Mouse (Mus musculus): ENCODE results near the gene Fkbp2. TPM values are rescaled to one million over a fixed set of nuclear protein-coding genes. Genes with fewer than 3 reads are reported as not detected.

Gene Fkbp2
- polyA plus RNA-seq, 1 experiment from 2014 or later, result 158 TPM

GRCm38 (mm10) chr19:6974211-6975205 lies 5.8 kb downstream of the Fkbp2 start, which contains the start of gene Ppp1r14b:
Ppp1r14b (plus strand) TSS chr19:6974968.
- Histone ChIP-seq H3K27ac (ENCODE audit: low read length) (peak within 1 kb of the TSS; percentile 97), H3K9me3 (replicated peaks; ENCODE audit: control insufficient read depth, low read length) (no peaks in the 10 kb centered on the region), H3K36me3 (ENCODE audit: control insufficient read depth, insufficient read depth, low read length) (no peaks in the 10 kb centered on the region), H3K4me3 (replicated peaks; ENCODE audit: low read length) (peak within 1 kb of the TSS; percentile 75), H3K9ac (ENCODE audit: low read length) (peak within 1 kb of the TSS; percentile 89), H3K4me1 (ENCODE audit: control insufficient read depth, insufficient read depth, low read length) (peaks cover 66% of the 10 kb centered on the region), H3K27me3 (ENCODE audit: control insufficient read depth, insufficient read depth, low read length) (no peaks in the 10 kb centered on the region), H3K4me2 (ENCODE audit: low read depth, low read length) (peak within 1 kb of the TSS; percentile 92)
- WGBS, result under 1% methylated on average over 60 of the region's 84 CpGs
- peak; percentile 67 for ATAC-seq (ENCODE audit: insufficient read depth, low FRiP score)

- H3K27me3 ChIP-seq (ENCODE audit: control insufficient read depth, insufficient read depth, low read length), result no peaks in the 10 kb centered on the region
- H3K4me1 ChIP-seq (ENCODE audit: control insufficient read depth, insufficient read depth, low read length), result peaks cover 60% of the 10 kb centered on the region
- peak overlapping the region; percentile 89 for H3K9ac ChIP-seq (ENCODE audit: low read length)
- no peaks in the 10 kb centered on the region for H3K36me3 ChIP-seq (ENCODE audit: control insufficient read depth, insufficient read depth, low read length)
- no peaks in the 10 kb centered on the region for H3K9me3 ChIP-seq (replicated peaks; ENCODE audit: control insufficient read depth, low read length)
- peak overlapping the region; percentile 97 for H3K27ac ChIP-seq (ENCODE audit: low read length)
- peak overlapping the region; percentile 92 for H3K4me2 ChIP-seq (ENCODE audit: low read depth, low read length)
- H3K4me3 ChIP-seq (replicated peaks; ENCODE audit: low read length), result peak overlapping the region; percentile 75
- 32% methylated on average over 12 of the region's 12 CpGs for WGBS
- ATAC-seq (ENCODE audit: insufficient read depth, low FRiP score), result no peak
These were observed 6.6 kb downstream of the Fkbp2 start for GRCm38 (mm10) chr19:6973581-6974190.

- 73% methylated on average over 13 of the region's 13 CpGs for WGBS
- no peaks in the 10 kb centered on the region for H3K9me3 ChIP-seq (replicated peaks; ENCODE audit: control insufficient read depth, low read length)
- H3K27me3 ChIP-seq (ENCODE audit: control insufficient read depth, insufficient read depth, low read length), result no peaks in the 10 kb centered on the region
- H3K4me2 ChIP-seq (ENCODE audit: low read depth, low read length), result no peak overlapping the region
- H3K4me3 ChIP-seq (replicated peaks; ENCODE audit: low read length), result no peak overlapping the region
- H3K36me3 ChIP-seq (ENCODE audit: control insufficient read depth, insufficient read depth, low read length), result no peaks in the 10 kb centered on the region
- ATAC-seq (ENCODE audit: insufficient read depth, low FRiP score), result no peak
- peaks cover 59% of the 10 kb centered on the region for H3K4me1 ChIP-seq (ENCODE audit: control insufficient read depth, insufficient read depth, low read length)
- H3K9ac ChIP-seq (ENCODE audit: low read length), result peak overlapping the region; percentile 23; the same call in 1 of the 2 replicates
- peak overlapping the region; percentile 38; the same call in 1 of the 2 replicates for H3K27ac ChIP-seq (ENCODE audit: low read length)
These were observed 7.9 kb downstream of the Fkbp2 start for GRCm38 (mm10) chr19:6972247-6972917.

- no peaks in the 10 kb centered on the region for H3K9me3 ChIP-seq (replicated peaks; ENCODE audit: control insufficient read depth, low read length)
- no peak overlapping the region for H3K4me3 ChIP-seq (replicated peaks; ENCODE audit: low read length)
- 0 out of 2 replicates have a peak, but pooled peaks cover under 1% of the 10 kb centered on the region for H3K36me3 ChIP-seq (ENCODE audit: control insufficient read depth, insufficient read depth, low read length)
- no peak overlapping the region for H3K4me2 ChIP-seq (ENCODE audit: low read depth, low read length)
- WGBS, result 32% methylated on average over 6 of the region's 6 CpGs
- 0 out of 2 replicates have a peak overlapping the region, but pooled peaks have one; percentile 31 for H3K9ac ChIP-seq (ENCODE audit: low read length)
- H3K27ac ChIP-seq (ENCODE audit: low read length), result no peak overlapping the region; the same call in none of the 2 replicates
- H3K27me3 ChIP-seq (ENCODE audit: control insufficient read depth, insufficient read depth, low read length), result no peaks in the 10 kb centered on the region
- ATAC-seq (ENCODE audit: insufficient read depth, low FRiP score), result no peak
- peaks cover 54% of the 10 kb centered on the region for H3K4me1 ChIP-seq (ENCODE audit: control insufficient read depth, insufficient read depth, low read length)
These were observed 8.7 kb downstream of the Fkbp2 start for GRCm38 (mm10) chr19:6971644-6972043.

- Histone ChIP-seq H3K27me3 (ENCODE audit: control insufficient read depth, insufficient read depth, low read length) (no peaks in the 10 kb centered on the region), H3K4me2 (ENCODE audit: low read depth, low read length) (peak overlapping the region; percentile 74), H3K9me3 (replicated peaks; ENCODE audit: control insufficient read depth, low read length) (no peaks in the 10 kb centered on the region), H3K27ac (ENCODE audit: low read length) (peak overlapping the region; percentile 5; the same call in 1 of the 2 replicates), H3K36me3 (ENCODE audit: control insufficient read depth, insufficient read depth, low read length) (peaks cover 11% of the 10 kb centered on the region), H3K4me1 (ENCODE audit: control insufficient read depth, insufficient read depth, low read length) (peaks cover 45% of the 10 kb centered on the region), H3K4me3 (replicated peaks; ENCODE audit: low read length) (peak overlapping the region; percentile 75; the same call in 1 of the 2 replicates), H3K9ac (ENCODE audit: low read length) (peak overlapping the region; percentile 85)
- ATAC-seq (ENCODE audit: insufficient read depth, low FRiP score), result no peak
- WGBS, result 27% methylated on average over 11 of the region's 11 CpGs
These were observed 9.7 kb downstream of the Fkbp2 start for GRCm38 (mm10) chr19:6970460-6971085.

- Histone ChIP-seq H3K9me3 (replicated peaks; ENCODE audit: control insufficient read depth, low read length) (no peaks in the 10 kb centered on the region), H3K4me1 (ENCODE audit: control insufficient read depth, insufficient read depth, low read length) (peaks cover 45% of the 10 kb centered on the region), H3K27me3 (ENCODE audit: control insufficient read depth, insufficient read depth, low read length) (no peaks in the 10 kb centered on the region), H3K4me3 (replicated peaks; ENCODE audit: low read length) (peak overlapping the region; percentile 75), H3K4me2 (ENCODE audit: low read depth, low read length) (peak overlapping the region; percentile 74), H3K27ac (ENCODE audit: low read length) (peak overlapping the region; percentile 78), H3K9ac (ENCODE audit: low read length) (peak overlapping the region; percentile 85), H3K36me3 (ENCODE audit: control insufficient read depth, insufficient read depth, low read length) (peaks cover 17% of the 10 kb centered on the region)
- WGBS, result under 1% methylated on average over 55 of the region's 55 CpGs
- peak; percentile 78 for ATAC-seq (ENCODE audit: insufficient read depth, low FRiP score)
These were observed 10.5 kb downstream of the Fkbp2 start for GRCm38 (mm10) chr19:6969665-6970381.

- peaks cover 45% of the 10 kb centered on the region for H3K4me1 ChIP-seq (ENCODE audit: control insufficient read depth, insufficient read depth, low read length)
- no peaks in the 10 kb centered on the region for H3K9me3 ChIP-seq (replicated peaks; ENCODE audit: control insufficient read depth, low read length)
- H3K27me3 ChIP-seq (ENCODE audit: control insufficient read depth, insufficient read depth, low read length), result no peaks in the 10 kb centered on the region
- peak overlapping the region; percentile 74 for H3K4me2 ChIP-seq (ENCODE audit: low read depth, low read length)
- ATAC-seq (ENCODE audit: insufficient read depth, low FRiP score), result 0 out of 2 replicates have a peak, but pooled peaks have one; percentile 0
- peaks cover 22% of the 10 kb centered on the region for H3K36me3 ChIP-seq (ENCODE audit: control insufficient read depth, insufficient read depth, low read length)
- peak overlapping the region; percentile 78 for H3K27ac ChIP-seq (ENCODE audit: low read length)
- peak overlapping the region; percentile 75 for H3K4me3 ChIP-seq (replicated peaks; ENCODE audit: low read length)
- H3K9ac ChIP-seq (ENCODE audit: low read length), result peak overlapping the region; percentile 85
- WGBS, result 0% methylated on average over 20 of the region's 20 CpGs
These were observed 11.0 kb downstream of the Fkbp2 start for GRCm38 (mm10) chr19:6969291-6969664.

Measured in stomach, embryonic 16.5 days (tissue).